Mouse (Mus musculus) liver, adult 2 months (tissue): ENCODE results near the gene Gm10563. TPM values are rescaled to one million over a fixed set of nuclear protein-coding genes. Genes with fewer than 3 reads are reported as not detected.
"Not testable (repeated sequence)": the region's sequence is repeated elsewhere in the genome, so short reads cannot be mapped to it uniquely, and the experiment has no call there.

ENCODE experiments used
- DNase-seq: peaks from one replicate; pipeline ENCODE4 v3.0.0-alpha.2; 2011; ENCODE audit warnings: low read depth, low spot score; ENCODE audit errors: extremely low read depth
- H3K27ac ChIP-seq: fragments of 200-500 bp; replicated peaks from 2 replicates; pipeline ENCODE4 v1.5.1; 2012; ENCODE audit warnings: low read depth, mild to moderate bottlenecking, control low read depth, inconsistent platforms, low read length; ENCODE audit not compliant: insufficient read depth
- H3K27me3 ChIP-seq: fragments of 200-500 bp; 2 replicates; pipeline ENCODE4 v1.6.1; 2012; ENCODE audit warnings: mild to moderate bottlenecking, moderate library complexity, low read length, inconsistent platforms; ENCODE audit not compliant: control insufficient read depth, insufficient read depth
- H3K36me3 ChIP-seq: fragments of 200-500 bp; 2 replicates; pipeline ENCODE4 v1.6.1; 2012; ENCODE audit warnings: low read length, inconsistent platforms; ENCODE audit not compliant: control insufficient read depth, insufficient read depth
- H3K4me1 ChIP-seq: fragments of 200-500 bp; 2 replicates; pipeline ENCODE4 v1.6.1; 2011; ENCODE audit warnings: low read length; ENCODE audit not compliant: control insufficient read depth, insufficient read depth
- H3K4me3 ChIP-seq: fragments of 200-500 bp; 2 replicates; pipeline ENCODE4 v1.5.1; 2011; ENCODE audit warnings: low read depth, mild to moderate bottlenecking, control low read depth, low read length, moderate library complexity; ENCODE audit not compliant: insufficient read depth
- H3K79me2 ChIP-seq: fragments of 200-500 bp; 2 replicates; pipeline ENCODE4 v1.6.1; 2012; ENCODE audit warnings: inconsistent platforms, mild to moderate bottlenecking, low read length, moderate library complexity; ENCODE audit not compliant: control insufficient read depth, insufficient read depth
- H3K9ac ChIP-seq: fragments of 200-500 bp; 2 replicates; pipeline ENCODE4 v1.6.1; 2012; ENCODE audit warnings: low read depth, mild to moderate bottlenecking, control low read depth, inconsistent platforms, low read length
- CTCF ChIP-seq: fragments of 200-500 bp; IDR thresholded peaks from 2 replicates; pipeline ENCODE4 v1.5.1; 2011; ENCODE audit warnings: low read depth, low read length, control low read depth
- POLR2A ChIP-seq: fragments of 200-500 bp; IDR thresholded peaks from 2 replicates; pipeline ENCODE4 v1.6.1; 2011; ENCODE audit warnings: low read length, control low read depth; ENCODE audit not compliant: insufficient read depth; ENCODE audit errors: extremely low read depth
- WGBS: fragments of 180-500 bp; shearing (Covaris S2); methylation state at CpG from one replicate; pipeline ENCODE4 v1.1.7; 2018; 5-methylcytosine and 5-hydroxymethylcytosine counted together
- polyA plus RNA-seq: library from polyadenylated mRNA; depleted of rRNA; stranded (reverse); fragments of >200 nt; gene quantifications from 2 replicates; pipeline ENCODE4 v1.2.3, GENCODE M21; 2012
- total RNA-seq: library from RNA; depleted of rRNA; stranded (reverse); fragments of >200 nt; gene quantifications from 2 replicates; pipeline ENCODE4 v1.2.3, GENCODE M21; 2014

Gm10563 gene
- total and polyA plus RNA-seq, 2 experiments = not detected

GRCm38 (mm10) chr4:155573876-155574275, 71.3 kb downstream of the Gm10563 start:
- 22% methylated on average over 9 of the region's 9 CpGs for WGBS
- H3K27ac ChIP-seq = peak overlapping the region; percentile 97
- H3K4me1 ChIP-seq = peaks cover 53% of the 10 kb centered on the region
- H3K9ac ChIP-seq = peak overlapping the region; percentile 65
- no peaks in the 10 kb centered on the region for H3K36me3 ChIP-seq
- peak; percentile 87 for DNase-seq
- TF ChIP-seq CTCF (no peak), POLR2A (no peak)
- H3K4me3 ChIP-seq = no peak overlapping the region
- H3K79me2 ChIP-seq = peaks cover 39% of the 10 kb centered on the region
- H3K27me3 ChIP-seq = no peaks in the 10 kb centered on the region

- no peaks in the 10 kb centered on the region for H3K36me3 ChIP-seq
- H3K4me1 ChIP-seq = peaks cover 54% of the 10 kb centered on the region
- no peak overlapping the region for H3K4me3 ChIP-seq
- peak overlapping the region; percentile 97 for H3K27ac ChIP-seq
- WGBS = 54% methylated on average over 2 of the region's 2 CpGs
- TF ChIP-seq POLR2A (no peak), CTCF (no peak)
- no peaks in the 10 kb centered on the region for H3K27me3 ChIP-seq
- peak; percentile 55 for DNase-seq
- peaks cover 44% of the 10 kb centered on the region for H3K79me2 ChIP-seq
- peak overlapping the region; percentile 65; the same call in 1 of the 2 replicates for H3K9ac ChIP-seq
Measured at GRCm38 (mm10) chr4:155573155-155573554, 72.1 kb downstream of the Gm10563 start.

GRCm38 (mm10) chr4:155571442-155571841, 73.8 kb downstream of the Gm10563 start:
- Histone ChIP-seq H3K79me2 (peaks cover 44% of the 10 kb centered on the region), H3K27me3 (no peaks in the 10 kb centered on the region), H3K4me3 (no peak overlapping the region), H3K27ac (peak overlapping the region; percentile 57), H3K36me3 (no peaks in the 10 kb centered on the region), H3K4me1 (peaks cover 50% of the 10 kb centered on the region), H3K9ac (no peak overlapping the region)
- TF ChIP-seq CTCF = no peak
- no peak for TF ChIP-seq POLR2A
- 39% methylated on average over 2 of the region's 2 CpGs for WGBS
- DNase-seq = no peak

DNA sequence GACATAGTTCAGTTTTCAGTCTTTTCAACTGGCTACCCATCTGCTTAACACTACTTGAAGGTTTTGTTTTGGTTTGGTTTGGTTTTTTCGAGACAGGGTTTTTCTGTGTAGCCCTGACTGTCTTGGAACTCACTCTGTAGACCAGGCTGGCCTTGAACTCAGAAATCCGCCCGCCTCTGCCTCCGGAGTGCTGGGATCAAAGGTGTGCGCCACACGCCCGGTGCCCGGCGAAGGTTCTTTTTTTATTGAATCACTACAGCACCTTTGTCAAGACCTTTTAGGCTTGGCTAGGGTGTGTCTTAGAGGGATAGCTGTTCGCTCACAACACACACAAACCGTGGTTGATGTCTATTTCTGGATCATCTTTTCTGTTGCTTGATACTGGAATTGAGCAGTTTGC, 74.9 kb downstream of the Gm10563 start:
- 31% methylated on average over 11 of the region's 11 CpGs for WGBS
- H3K9ac ChIP-seq, H3K36me3 ChIP-seq, H3K4me3 ChIP-seq, H3K27me3 ChIP-seq: not testable (repeated sequence)
- Histone ChIP-seq H3K27ac (peak overlapping the region; percentile 57), H3K79me2 (peaks cover 44% of the 10 kb centered on the region), H3K4me1 (peaks cover 54% of the 10 kb centered on the region)
- peak; percentile 47 for DNase-seq

GRCm38 (mm10) chr4:155569818-155570217, 75.4 kb downstream of the Gm10563 start:
- no peaks in the 10 kb centered on the region for H3K27me3 ChIP-seq
- DNase-seq = no peak
- TF ChIP-seq POLR2A (no peak), CTCF (no peak)
- H3K36me3 ChIP-seq = no peaks in the 10 kb centered on the region
- no peak overlapping the region for H3K4me3 ChIP-seq
- peaks cover 45% of the 10 kb centered on the region for H3K79me2 ChIP-seq
- H3K9ac ChIP-seq = no peak overlapping the region
- WGBS = 33% methylated on average over 6 of the region's 6 CpGs
- H3K27ac ChIP-seq = peak overlapping the region; percentile 59
- peaks cover 53% of the 10 kb centered on the region for H3K4me1 ChIP-seq

DNA sequence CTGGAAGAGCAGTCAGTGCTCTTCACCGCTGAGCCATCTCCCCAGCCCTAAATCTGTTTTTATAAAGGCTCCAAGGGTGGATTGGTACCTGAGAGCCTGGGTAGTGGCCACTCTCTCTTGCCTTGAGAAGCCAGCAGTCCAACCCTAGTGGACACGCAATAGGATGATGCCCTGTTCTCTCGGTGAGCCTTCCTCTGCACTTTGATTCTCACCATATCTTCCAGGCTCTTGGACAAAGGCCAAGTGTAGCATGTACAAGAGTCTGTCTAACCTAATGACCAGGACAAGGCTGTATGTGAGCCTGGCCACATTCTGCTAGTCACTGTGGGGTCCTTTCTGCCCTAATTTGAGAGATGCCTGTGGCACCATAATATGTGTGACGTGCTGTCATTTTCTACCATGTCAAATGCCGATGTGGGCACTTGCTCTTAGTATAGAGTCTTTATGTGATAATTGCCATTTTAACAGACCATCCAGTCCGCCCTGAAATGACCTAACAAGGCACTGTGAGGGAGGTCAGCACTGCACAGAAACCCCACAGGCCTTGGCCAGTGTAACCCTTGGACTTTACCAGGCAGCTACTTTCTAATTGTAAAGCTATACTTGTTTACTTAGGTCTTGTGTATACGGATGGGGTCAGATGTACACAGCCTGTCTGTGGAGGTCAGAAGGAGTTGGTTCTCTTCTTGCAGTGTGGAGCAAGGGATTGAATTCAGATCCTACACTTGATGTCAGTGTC, 76.4 kb downstream of the Gm10563 start:
- H3K4me1 ChIP-seq = peaks cover 49% of the 10 kb centered on the region
- H3K27ac ChIP-seq = peak overlapping the region; percentile 59
- H3K79me2 ChIP-seq = peaks cover 46% of the 10 kb centered on the region
- TF ChIP-seq POLR2A (no peak), CTCF (no peak)
- H3K9ac ChIP-seq = peak overlapping the region; percentile 70
- no peaks in the 10 kb centered on the region for H3K27me3 ChIP-seq
- 31% methylated on average over 7 of the region's 7 CpGs for whole genome bisulfite sequencing
- H3K4me3 ChIP-seq = no peak overlapping the region
- DNase-seq = peak; percentile 84
- no peaks in the 10 kb centered on the region for H3K36me3 ChIP-seq
